Mouse (Mus musculus) cerebellum, adult 11-12 months (tissue): ENCODE measurements around the gene Adtrp.

Experiments used
- DNase-seq: peaks from one replicate; pipeline ENCODE4 v3.0.0; 2022

Adtrp gene

GRCm38 (mm10) chr13:41847516-41848126, at the start of gene Adtrp:
Gene Adtrp, minus strand, starts transcription at chr13:41847684.
- DNase-seq = no peak

DNA sequence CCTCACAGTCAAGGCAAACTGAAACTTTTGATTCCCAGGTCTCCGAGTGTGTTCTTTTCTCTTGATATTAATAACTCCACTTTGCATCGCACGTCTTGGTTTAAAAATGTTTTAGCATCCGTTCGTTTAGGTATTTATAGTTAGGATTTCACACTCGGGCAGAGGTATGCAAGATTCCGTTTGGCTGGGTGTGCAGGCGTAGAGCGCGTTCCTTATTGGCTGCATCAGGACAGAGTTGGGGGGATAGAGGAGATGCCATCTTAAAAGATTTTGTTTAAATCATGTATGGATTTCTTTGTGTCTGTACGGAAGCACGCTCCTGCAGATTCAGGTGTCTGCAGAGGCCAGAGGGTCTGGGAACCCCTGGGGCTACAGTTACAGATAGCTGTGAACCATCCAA, 44.5 kb upstream of the Adtrp start:
- DNase-seq = no peak

DNA sequence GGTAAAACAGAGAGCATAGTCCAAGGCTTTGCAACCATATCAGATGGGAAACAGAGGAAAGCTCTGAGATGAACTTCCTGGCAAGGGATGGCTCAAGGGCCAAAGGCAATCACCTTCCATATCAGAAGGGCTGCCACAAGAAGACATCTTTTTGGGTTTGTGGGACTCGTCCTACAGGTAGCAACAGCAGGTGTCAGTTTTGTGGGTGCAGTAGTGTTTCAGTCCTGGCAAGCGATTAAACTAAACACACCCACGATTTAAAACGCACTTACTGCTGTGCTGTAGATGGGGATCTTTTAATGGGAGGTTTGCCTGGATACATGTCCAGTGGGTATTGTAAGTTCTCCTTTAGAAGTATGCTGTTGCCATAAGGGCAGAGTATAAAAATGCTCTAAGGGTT, 43.1 kb upstream of the Adtrp start:
- no peak for DNase-seq

GRCm38 (mm10) chr13:41890111-41890600, 42.7 kb upstream of the Adtrp start:
- DNase-seq = no peak

DNA sequence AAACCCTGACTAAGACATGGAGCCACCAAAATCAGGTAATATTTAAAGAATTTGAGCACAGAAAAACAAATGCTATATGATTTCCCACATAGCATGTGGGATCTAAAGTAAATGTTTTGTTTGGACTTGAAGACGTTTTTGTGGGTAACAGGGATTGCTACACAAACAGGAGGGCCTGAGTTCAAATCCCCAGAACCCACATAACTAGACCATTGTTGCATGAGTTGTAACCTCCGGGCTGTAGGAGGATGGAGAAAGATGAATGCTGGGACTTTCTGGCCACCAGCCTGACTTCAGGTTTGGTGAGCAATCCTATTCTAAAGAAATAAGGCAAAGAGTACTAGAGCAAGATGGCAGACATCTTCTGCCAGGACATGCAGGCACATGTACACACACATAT, 41.2 kb upstream of the Adtrp start:
- no peak for DNase-seq

DNA sequence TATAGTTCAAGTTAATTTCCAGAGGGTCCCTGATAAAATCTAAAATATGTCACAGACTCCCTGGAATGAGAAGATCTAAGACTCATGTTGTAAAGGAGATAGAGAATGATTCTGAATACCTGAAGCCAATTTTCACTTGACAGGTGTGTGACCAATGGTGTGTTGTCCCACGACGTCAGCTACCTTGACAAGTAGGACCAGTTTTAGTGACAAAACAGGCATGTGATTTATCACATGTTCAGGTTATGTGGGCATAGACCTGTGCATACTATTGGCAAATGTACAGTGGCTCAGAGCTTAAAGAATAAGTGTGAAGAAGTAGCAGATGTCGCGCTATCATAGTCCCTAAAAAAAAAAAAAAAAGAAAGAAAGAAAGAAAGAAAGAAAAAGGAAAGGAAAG, 38.6 kb upstream of the Adtrp start:
- DNase-seq = no peak

DNA sequence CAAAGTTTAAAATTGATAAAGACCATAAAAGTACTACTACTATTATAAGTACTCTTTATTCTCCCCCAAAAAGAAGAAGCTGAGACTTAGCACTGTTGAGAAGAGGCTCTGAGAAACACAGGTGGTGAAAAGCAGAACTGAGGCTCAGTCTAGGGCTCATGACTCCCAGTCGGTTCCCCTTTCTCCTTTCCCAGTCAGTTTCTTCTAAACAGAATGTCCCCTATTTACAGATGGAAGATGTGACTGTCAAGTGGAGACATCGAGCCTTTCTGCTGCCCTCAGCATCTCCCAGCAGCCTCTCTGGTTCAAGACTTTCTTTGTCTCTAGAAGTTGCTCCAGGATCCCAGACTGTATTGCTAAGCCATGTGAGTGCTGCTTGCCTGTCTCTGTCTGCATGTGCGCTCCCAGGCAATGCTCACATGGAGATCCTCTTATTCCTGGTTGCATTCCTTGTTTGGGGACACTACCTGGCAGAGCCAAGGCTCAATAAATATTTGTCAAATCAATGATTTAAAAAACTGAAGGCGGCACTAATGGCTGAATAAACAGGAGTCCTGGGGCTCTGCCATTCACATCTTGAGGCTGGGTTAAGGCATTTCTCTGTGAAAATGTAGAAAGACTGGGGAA, 36.3 kb upstream of the Adtrp start:
- DNase-seq = no peak

GRCm38 (mm10) chr13:41881201-41881600, 33.7 kb upstream of the Adtrp start:
- no peak for DNase-seq

DNA sequence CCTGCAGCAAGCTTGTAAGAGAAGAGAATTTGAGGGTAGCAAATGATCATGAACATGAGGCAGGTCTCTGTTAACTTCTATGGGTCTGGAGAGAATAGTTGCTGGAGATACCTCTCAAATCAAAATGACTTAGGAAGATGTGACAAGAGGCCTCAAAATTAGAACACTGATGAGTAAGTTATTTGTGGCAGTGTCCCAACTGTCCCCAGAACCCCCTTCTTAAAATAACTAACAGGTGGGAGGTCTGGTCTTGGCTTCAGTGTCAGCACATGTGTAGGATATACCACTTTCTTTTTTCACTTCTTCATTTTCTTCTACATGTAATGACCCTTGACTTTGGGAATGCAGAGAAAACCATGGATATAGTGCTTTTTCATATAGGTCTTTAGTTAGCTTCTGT, 33.0 kb upstream of the Adtrp start:
- no peak for DNase-seq

DNA sequence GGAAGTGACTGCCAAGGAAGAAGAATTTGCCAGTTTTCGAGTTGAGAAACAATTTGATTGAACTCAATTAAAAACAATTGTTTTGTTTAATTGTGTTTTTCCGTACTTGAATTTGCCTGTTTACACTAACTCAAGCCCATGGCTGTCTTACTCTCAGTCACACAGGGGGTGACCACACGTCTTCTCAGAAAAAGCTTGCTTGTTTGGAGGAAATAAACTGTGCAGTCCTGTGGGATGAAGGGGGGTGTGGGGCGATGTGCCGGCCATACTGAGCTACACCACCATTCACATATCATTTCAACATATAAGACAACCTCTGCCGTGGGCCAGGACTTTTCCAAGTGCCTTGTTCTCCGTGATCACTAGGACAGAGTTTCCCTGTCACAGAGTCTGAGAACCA, 25.2 kb upstream of the Adtrp start:
- DNase-seq = no peak

- DNase-seq = no peak
These were observed 24.7 kb upstream of the Adtrp start for GRCm38 (mm10) chr13:41872161-41872562.

DNA sequence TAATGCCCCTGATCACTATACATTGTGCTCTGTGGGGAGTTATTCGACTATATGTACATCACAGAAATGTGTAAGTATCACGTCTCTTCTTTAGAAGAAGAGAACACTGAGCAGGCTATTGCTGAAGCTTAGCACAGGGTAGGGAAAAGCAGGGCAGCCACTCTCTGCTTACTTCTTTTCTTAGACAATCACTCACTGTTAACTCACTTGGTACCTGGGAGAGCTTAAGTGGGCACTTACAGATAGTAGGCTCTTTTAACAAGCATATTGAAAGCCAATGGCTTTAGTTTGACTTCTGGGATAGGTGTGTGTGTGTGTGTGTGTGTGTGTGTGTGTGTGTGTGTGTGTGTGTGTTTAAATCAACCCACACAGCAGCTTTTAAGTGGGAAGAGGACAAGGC, 20.0 kb upstream of the Adtrp start:
- DNase-seq = no peak

GRCm38 (mm10) chr13:41865575-41865974, 18.1 kb upstream of the Adtrp start:
- no peak for DNase-seq

DNA sequence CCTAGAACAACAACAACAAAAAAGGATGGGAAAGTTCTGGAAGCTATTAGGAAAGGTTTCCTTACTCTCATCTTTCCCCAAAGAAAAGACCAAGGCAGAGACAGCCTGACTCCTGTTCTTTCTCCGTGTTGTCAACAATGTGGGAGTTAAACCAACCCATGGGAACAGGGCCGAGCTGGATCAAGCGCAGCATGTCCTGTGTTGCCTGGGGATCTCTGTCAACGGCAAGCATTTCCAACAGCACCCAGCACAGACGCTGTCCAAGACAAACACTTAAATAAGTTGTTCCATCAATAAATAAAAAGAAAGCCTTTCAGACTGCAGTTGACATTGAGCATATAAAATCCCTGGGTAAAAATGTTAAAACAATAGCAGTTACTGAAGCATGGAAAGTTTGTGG, 17.6 kb upstream of the Adtrp start:
- DNase-seq = no peak

- no peak for DNase-seq
These were observed 13.3 kb upstream of the Adtrp start for GRCm38 (mm10) chr13:41860603-41861405.

DNA sequence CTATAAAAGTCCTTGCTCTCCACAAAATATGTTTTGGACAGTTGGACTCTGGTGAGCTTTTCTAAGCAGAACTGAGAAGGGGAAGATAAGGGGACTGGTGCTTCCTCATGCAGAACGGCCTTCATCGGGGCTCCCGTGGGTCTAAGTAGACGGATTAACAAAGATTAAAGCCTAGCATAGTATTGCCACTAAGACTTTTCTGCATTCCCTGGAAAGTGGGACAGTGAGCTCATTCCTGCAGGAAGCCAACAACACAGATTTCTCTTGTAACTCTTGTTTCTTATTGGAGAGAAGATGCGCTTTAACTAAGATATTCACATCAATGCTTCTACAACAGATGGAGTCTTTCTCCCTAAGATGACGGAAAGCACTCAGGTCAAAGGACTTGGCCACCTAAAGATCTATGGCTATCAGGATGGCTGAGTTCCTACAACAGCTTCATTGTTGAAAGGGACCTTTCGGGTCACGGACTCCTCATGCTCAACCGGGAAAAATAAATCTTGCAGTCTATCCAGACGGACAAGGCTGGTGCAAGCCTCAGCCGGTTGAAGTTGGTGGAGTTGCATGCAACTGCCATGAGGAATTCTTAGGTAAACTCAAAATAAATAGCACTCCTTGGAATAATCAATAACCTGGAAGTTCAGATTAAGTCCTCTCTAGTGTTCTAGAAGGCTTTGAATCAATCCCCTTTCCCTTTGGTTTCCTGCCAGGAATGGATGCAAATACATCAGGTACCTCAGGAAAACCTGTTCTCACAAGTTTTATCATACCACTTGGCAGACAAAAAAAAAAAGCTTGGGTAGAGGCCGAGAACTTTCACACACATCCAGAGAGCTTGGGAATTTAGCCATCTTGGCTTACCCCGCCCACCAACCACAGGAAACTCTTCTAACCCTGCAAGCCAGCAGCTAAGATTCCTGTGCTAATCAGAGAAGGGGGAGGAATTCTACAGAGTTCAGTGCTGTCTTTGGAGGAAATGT, 8.0 kb upstream of the Adtrp start:
- DNase-seq = no peak

- no peak for DNase-seq
These were observed 3.4 kb upstream of the Adtrp start for GRCm38 (mm10) chr13:41850727-41851378.

DNA sequence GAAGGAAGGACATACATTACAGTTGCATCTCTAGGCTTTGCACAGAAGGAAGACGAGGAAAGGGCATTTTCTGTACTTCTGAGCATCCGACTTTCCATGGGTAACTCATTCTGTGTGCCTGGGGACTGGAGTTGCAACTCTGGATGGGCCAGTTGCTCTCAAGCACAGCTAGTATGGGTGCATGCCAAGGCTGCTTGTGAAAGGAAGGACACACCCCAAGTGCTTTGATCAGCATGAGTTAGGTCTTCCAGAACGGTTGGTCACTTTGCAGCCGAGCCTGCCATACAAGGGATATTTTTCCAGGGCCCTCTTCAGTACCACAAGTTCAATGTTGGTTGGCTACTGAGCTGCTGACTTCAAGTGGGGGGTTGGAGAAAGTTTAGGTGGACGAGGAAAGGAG, 968 bp downstream of the Adtrp start:
- DNase-seq = no peak

DNA sequence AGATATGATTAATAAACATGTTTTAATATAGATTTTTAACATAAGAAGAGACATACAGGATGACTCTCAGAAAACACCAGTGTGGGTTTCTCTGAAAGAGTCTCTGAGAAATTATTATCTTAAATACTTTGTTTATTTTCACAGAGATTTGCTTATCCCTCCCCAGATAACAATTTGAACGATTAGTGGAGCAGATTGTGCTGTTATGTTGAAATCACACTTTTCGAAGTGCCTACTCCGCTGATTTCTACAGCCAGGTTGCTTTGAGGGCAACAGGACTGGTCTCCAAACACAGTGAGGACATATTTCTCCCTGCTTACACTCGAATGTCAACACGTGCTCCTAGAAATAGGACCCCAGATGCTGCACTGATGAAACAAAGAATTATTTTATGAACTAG, 2.5 kb downstream of the Adtrp start:
- no peak for DNase-seq

DNA sequence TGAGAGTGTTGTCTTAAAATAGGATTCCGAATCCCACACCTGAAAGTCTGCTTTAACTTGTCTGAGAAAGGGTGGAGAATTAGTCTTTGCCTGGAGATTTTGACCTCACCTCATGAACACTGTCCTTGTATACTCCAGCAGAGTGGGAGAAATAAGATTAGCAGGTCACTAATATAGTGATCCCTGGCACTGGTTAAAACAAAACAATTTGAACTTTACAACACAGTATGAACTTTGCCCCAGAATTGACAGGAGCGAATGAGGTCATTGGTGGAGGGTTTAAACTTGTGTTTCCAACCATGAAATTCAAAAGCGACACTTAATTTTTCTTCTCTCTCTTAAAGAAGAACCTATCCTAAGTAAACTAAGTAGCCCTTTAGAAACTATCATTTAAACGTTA, 3.4 kb downstream of the Adtrp start:
- no peak for DNase-seq

DNA sequence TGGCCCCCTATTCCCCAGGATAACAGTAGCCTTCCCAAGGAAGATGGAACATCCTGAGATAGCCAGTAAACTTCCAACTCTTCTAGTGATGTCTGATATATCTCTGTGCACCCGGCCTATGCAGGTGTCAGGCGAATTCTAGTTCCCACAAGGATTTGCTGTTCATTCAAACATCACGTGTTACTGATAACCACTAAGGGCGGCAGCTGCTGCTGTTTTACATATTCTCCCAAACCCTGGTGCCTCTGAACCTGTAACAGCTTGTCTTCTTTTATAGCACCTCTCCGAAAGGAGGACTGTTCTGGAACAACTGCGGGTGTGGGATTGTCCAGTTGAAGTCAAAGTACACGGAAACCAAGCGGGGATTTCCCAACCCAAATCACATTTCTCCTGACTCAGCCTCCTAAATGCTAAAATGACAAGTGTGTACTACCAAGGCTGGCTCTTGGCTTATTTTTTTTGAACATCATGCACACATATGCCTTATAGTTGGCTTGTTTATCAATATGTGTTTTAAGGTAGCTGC, 13.8 kb downstream of the Adtrp start:
- DNase-seq = no peak

DNA sequence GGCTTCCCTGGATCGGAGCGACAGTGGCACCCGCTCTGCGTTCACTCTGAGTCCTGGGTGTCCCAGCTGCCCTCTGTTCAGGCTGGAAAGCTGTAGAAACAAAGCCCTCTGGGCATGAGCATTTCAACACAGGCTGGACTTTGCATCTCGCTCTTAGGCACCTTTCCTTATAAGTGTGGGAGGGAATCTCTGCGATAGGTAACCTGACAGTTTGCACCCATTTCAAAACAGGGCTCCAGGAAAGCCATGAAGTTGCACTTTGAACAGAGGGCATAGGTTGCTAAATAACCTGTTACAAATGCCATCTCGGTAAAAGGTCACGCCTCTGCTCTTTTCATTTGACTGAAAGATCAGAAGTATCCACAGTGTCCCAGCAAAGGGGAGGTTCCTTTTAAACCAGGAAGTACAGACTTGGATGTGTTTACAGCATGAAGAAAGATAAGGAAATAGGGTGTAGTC, 19.2 kb downstream of the Adtrp start:
- no peak for DNase-seq
